Mouse (Mus musculus) liver, postnatal 0 days (tissue): Measurements from ENCODE around the gene Pla2g4f. TPM values are rescaled to one million over a fixed set of nuclear protein-coding genes. Genes with fewer than 3 reads are reported as not detected.

Experiments used
- ATAC-seq: fragments of 200-750 bp; cut with Nextera tagmentation; 2 replicates; pipeline ENCODE4 v1.8.0; 2017; ENCODE audit warnings: mild to moderate bottlenecking, moderate library complexity
- DNase-seq: peaks from one replicate; pipeline ENCODE4 v3.0.0-alpha.2; 2016
- H3K27ac ChIP-seq: fragments of 300-500 bp; sonication (generic); 2 replicates; pipeline ENCODE4 v1.5.1; 2014; ENCODE audit warnings: antibody characterized with exemption, moderate library complexity, mild to moderate bottlenecking, low read depth
- H3K27me3 ChIP-seq: fragments of 300-500 bp; sonication (generic); 2 replicates; pipeline ENCODE4 v1.6.1; 2014; ENCODE audit warnings: low read length, control low read depth, mixed read lengths; ENCODE audit not compliant: insufficient read depth
- H3K36me3 ChIP-seq: fragments of 300-500 bp; sonication (generic); replicated peaks from 2 replicates; pipeline ENCODE4 v1.6.1; 2014; ENCODE audit warnings: mild to moderate bottlenecking, control low read depth, low read length, moderate library complexity, mixed read lengths; ENCODE audit not compliant: insufficient read depth
- H3K4me1 ChIP-seq: fragments of 300-500 bp; sonication (generic); 2 replicates; pipeline ENCODE4 v1.6.1; 2014; ENCODE audit warnings: antibody characterized with exemption, mild to moderate bottlenecking, control low read depth; ENCODE audit not compliant: insufficient read depth
- H3K4me2 ChIP-seq: fragments of 300-500 bp; sonication (generic); 2 replicates; pipeline ENCODE4 v1.6.1; 2014; ENCODE audit warnings: low read depth, mild to moderate bottlenecking, low read length, moderate library complexity, mixed read lengths
- H3K4me3 ChIP-seq: fragments of 300-500 bp; sonication (generic); 2 replicates; pipeline ENCODE4 v1.5.1; 2014; ENCODE audit warnings: low read depth, low read length
- H3K9ac ChIP-seq: fragments of 300-500 bp; sonication (generic); replicated peaks from 2 replicates; pipeline ENCODE4 v1.6.1; 2014; ENCODE audit warnings: mild to moderate bottlenecking, moderate library complexity
- H3K9me3 ChIP-seq: fragments of 300-500 bp; sonication (generic); 2 replicates; pipeline ENCODE4 v1.6.1; 2016; ENCODE audit warnings: mild to moderate bottlenecking, control low read depth, low read length, mixed read lengths
- CTCF ChIP-seq: sonication (generic); IDR thresholded peaks from 2 replicates; pipeline ENCODE4 v1.5.1; 2016; ENCODE audit warnings: antibody characterized with exemption, low read depth
- EP300 ChIP-seq: IDR thresholded peaks from 2 replicates; pipeline ENCODE4 v1.6.1; 2016; ENCODE audit warnings: antibody characterized with exemption, low read depth, mild to moderate bottlenecking
- WGBS: fragments of 180-500 bp; shearing (Covaris S2); extraction: QIAGEN DNeasy Blood & Tissue Kit; methylation state at CpG from one replicate; pipeline ENCODE4 v1.1.7; 2014; ENCODE audit not compliant: insufficient replicate concordance; 5-methylcytosine and 5-hydroxymethylcytosine counted together
- polyA plus RNA-seq: library from polyadenylated mRNA; unstranded; fragments of >200 nt; fragmentation: Nextera tagmentation; extraction: Ambion mirVana; gene quantifications from 2 replicates; pipeline ENCODE4 v1.2.1, GENCODE M21; 2015

Pla2g4f gene
- polyA plus RNA-seq, 1 experiment from 2014 or later: not detected

GRCm38 (mm10) chr2:120299866-120300265 is 14.1 kb downstream of the Pla2g4f start:
- H3K9me3 ChIP-seq: no peaks in the 10 kb centered on the region
- no peak overlapping the region for H3K27ac ChIP-seq
- H3K9ac ChIP-seq: no peak overlapping the region
- H3K27me3 ChIP-seq: no peaks in the 10 kb centered on the region
- ATAC-seq (no peak), DNase-seq (no peak)
- no peaks in the 10 kb centered on the region for H3K4me1 ChIP-seq
- TF ChIP-seq EP300 (no peak), CTCF (no peak)
- H3K4me2 ChIP-seq: no peak overlapping the region
- WGBS: 61% methylated on average over 4 of the region's 4 CpGs
- H3K36me3 ChIP-seq: no peaks in the 10 kb centered on the region
- no peak overlapping the region for H3K4me3 ChIP-seq

GRCm38 (mm10) chr2:120296160-120296559 is 17.8 kb downstream of the Pla2g4f start:
- WGBS: 14% methylated on average over 2 of the region's 2 CpGs
- no peak for ATAC-seq
- Histone ChIP-seq H3K36me3 (no peaks in the 10 kb centered on the region), H3K9me3 (no peaks in the 10 kb centered on the region), H3K27ac (no peak overlapping the region), H3K4me3 (no peak overlapping the region), H3K27me3 (no peaks in the 10 kb centered on the region), H3K4me1 (no peaks in the 10 kb centered on the region), H3K9ac (no peak overlapping the region), H3K4me2 (no peak overlapping the region)
- TF ChIP-seq EP300 (no peak), CTCF (no peak)
- no peak for DNase-seq

GRCm38 (mm10) chr2:120291471-120292078 is 22.4 kb downstream of the Pla2g4f start:
- Histone ChIP-seq H3K9me3 (no peaks in the 10 kb centered on the region), H3K4me3 (no peak overlapping the region), H3K4me2 (no peak overlapping the region), H3K27me3 (no peaks in the 10 kb centered on the region), H3K36me3 (no peaks in the 10 kb centered on the region), H3K9ac (no peak overlapping the region), H3K27ac (no peak overlapping the region), H3K4me1 (no peaks in the 10 kb centered on the region)
- ATAC-seq (no peak), DNase-seq (no peak)
- TF ChIP-seq CTCF (no peak), EP300 (no peak)
- 73% methylated on average over 9 of the region's 9 CpGs for WGBS

GRCm38 (mm10) chr2:120288995-120289394 is 25.0 kb downstream of the Pla2g4f start, which contains the start of gene Pla2g4d:
TSS of gene Pla2g4d (minus strand) at chr2:120289197.
- no peaks in the 10 kb centered on the region for H3K36me3 ChIP-seq
- WGBS: 65% methylated on average over 5 of the region's 5 CpGs

GRCm38 (mm10) chr2:120288401-120288800 is 25.6 kb downstream of the Pla2g4f start:
- no peaks in the 10 kb centered on the region for H3K9me3 ChIP-seq
- H3K4me3 ChIP-seq: no peak overlapping the region
- no peaks in the 10 kb centered on the region for H3K36me3 ChIP-seq
- no peaks in the 10 kb centered on the region for H3K4me1 ChIP-seq
- no peak overlapping the region for H3K4me2 ChIP-seq
- H3K27me3 ChIP-seq: no peaks in the 10 kb centered on the region
- H3K27ac ChIP-seq: no peak overlapping the region
- H3K9ac ChIP-seq: no peak overlapping the region
- DNase-seq: no peak
- ATAC-seq: no peak
- WGBS: 80% methylated on average over 3 of the region's 3 CpGs
- TF ChIP-seq CTCF: no peak
- no peak for TF ChIP-seq EP300

More at GRCm38 (mm10) chr2:120288995-120289394, 25.0 kb downstream of the Pla2g4f start, which contains the start of gene Pla2g4d:
- ATAC-seq (no peak), DNase-seq (no peak)
- H3K27ac ChIP-seq: no peak within 1 kb of the TSS
- no peaks in the 10 kb centered on the region for H3K27me3 ChIP-seq
- TF ChIP-seq EP300 (no peak), CTCF (no peak)
- H3K9ac ChIP-seq: no peak within 1 kb of the TSS
- H3K4me3 ChIP-seq: no peak within 1 kb of the TSS
- no peaks in the 10 kb centered on the region for H3K9me3 ChIP-seq
- no peaks in the 10 kb centered on the region for H3K4me1 ChIP-seq
- H3K4me2 ChIP-seq: no peak within 1 kb of the TSS

- H3K4me3 ChIP-seq: no peak overlapping the region
- no peaks in the 10 kb centered on the region for H3K27me3 ChIP-seq
- DNase-seq (no peak), ATAC-seq (no peak)
- no peak overlapping the region for H3K9ac ChIP-seq
- H3K27ac ChIP-seq: no peak overlapping the region
- H3K4me2 ChIP-seq: no peak overlapping the region
- TF ChIP-seq CTCF (no peak), EP300 (no peak)
- no peaks in the 10 kb centered on the region for H3K4me1 ChIP-seq
- no peaks in the 10 kb centered on the region for H3K36me3 ChIP-seq
- no peaks in the 10 kb centered on the region for H3K9me3 ChIP-seq
- 42% methylated on average over 4 of the region's 4 CpGs for WGBS
These were observed 28.3 kb downstream of the Pla2g4f start for GRCm38 (mm10) chr2:120285639-120286038.
